Mouse (Mus musculus): Measurements from ENCODE around the gene Tmem161a. TPM values are rescaled to one million over a fixed set of nuclear protein-coding genes. Genes with fewer than 3 reads are reported as not detected.
"Not testable (repeated sequence)": the region's sequence is repeated elsewhere in the genome, so short reads cannot be mapped to it uniquely, and the experiment has no call there.

Gene Tmem161a
- polyA plus RNA-seq, 1 experiment from 2014 or later = 53.8 TPM

GRCm38 (mm10) chr8:70212112-70213055 lies 40.2 kb downstream of the Tmem161a start, which contains the start of gene Slc25a42:
Gene Slc25a42 (minus strand): TSS chr8:70212305.
- peaks cover 42% of the 10 kb centered on the region for H3K27me3 ChIP-seq
- peak within 1 kb of the TSS; percentile 57 for H3K4me3 ChIP-seq (replicated peaks)
- H3K27ac ChIP-seq = peak within 1 kb of the TSS; percentile 16; the same call in 1 of the 2 replicates
- H3K9me3 ChIP-seq = no peaks in the 10 kb centered on the region
- H3K4me1 ChIP-seq = peaks cover 6% of the 10 kb centered on the region
- peak within 1 kb of the TSS; percentile 46 for H3K9ac ChIP-seq
- peak; percentile 99 for ATAC-seq (ENCODE audit: low FRiP score)
- no peaks in the 10 kb centered on the region for H3K36me3 ChIP-seq (replicated peaks)
- H3K4me2 ChIP-seq = peak within 1 kb of the TSS; percentile 94
- WGBS = 0% methylated on average over 57 of the region's 66 CpGs

GRCm38 (mm10) chr8:70214411-70214810 lies 42.3 kb downstream of the Tmem161a start:
- Histone ChIP-seq H3K36me3 (replicated peaks) (no peaks in the 10 kb centered on the region), H3K4me1 (peaks cover 6% of the 10 kb centered on the region), H3K27me3 (peaks cover 34% of the 10 kb centered on the region), H3K4me3 (replicated peaks) (no peak overlapping the region), H3K4me2 (no peak overlapping the region), H3K9ac (no peak overlapping the region), H3K9me3 (no peaks in the 10 kb centered on the region), H3K27ac (no peak overlapping the region)
- ATAC-seq (ENCODE audit: low FRiP score) = no peak
- 59% methylated on average over 3 of the region's 3 CpGs for WGBS

DNA sequence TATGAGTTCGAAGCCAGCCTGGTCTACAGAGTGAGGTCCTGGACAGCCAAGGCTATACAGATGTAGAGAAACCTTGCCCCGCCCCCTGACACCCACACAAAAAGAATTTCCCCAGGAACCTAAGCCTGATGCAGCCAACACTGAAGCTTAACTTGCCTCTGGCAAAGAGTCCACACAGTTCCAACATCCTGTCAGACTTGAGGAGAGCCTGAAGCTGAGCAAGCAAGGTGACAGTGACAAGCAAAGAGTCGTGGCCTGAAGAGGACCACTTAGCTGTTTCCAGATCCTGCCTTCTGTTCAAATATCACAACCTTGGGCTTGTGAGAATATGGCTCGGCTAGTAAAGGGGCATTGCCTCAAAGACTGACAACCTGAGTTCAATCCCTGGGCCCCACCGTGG lies 42.9 kb downstream of the Tmem161a start:
- ATAC-seq (ENCODE audit: low FRiP score) = no peak
- H3K4me2 ChIP-seq = no peak overlapping the region
- no peaks in the 10 kb centered on the region for H3K9me3 ChIP-seq
- peaks cover 29% of the 10 kb centered on the region for H3K27me3 ChIP-seq
- H3K4me1 ChIP-seq = peaks cover 6% of the 10 kb centered on the region
- 82% methylated on average over 5 of the region's 5 CpGs for WGBS
- H3K9ac ChIP-seq = no peak overlapping the region
- H3K4me3 ChIP-seq (replicated peaks) = no peak overlapping the region
- no peak overlapping the region for H3K27ac ChIP-seq
- no peaks in the 10 kb centered on the region for H3K36me3 ChIP-seq (replicated peaks)

DNA sequence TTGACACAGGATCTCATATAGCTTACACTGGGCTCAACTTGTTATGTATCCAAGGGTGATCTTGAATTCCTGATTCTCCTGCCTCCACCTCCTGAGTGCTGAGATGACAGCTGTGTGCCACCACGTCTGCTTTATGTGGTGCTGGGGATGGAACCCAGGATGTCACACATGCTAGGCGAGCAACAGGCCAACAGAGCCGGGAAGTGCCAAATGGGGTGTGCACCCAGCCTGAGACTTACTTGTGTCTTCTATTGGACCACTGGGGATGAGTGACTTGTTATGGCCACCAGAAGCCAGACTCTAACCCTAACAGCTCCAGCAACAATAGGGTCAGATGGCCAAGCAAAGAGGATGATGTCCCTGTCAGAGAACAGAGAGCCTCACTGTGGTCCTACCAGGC lies 44.0 kb downstream of the Tmem161a start:
- H3K4me3 ChIP-seq (replicated peaks); H3K4me2 ChIP-seq; H3K9ac ChIP-seq; H3K36me3 ChIP-seq (replicated peaks); H3K4me1 ChIP-seq; H3K9me3 ChIP-seq; ATAC-seq (ENCODE audit: low FRiP score); H3K27ac ChIP-seq: not testable (repeated sequence)
- H3K27me3 ChIP-seq = peaks cover 18% of the 10 kb centered on the region
- WGBS = 83% methylated on average over 3 of the region's 3 CpGs

DNA sequence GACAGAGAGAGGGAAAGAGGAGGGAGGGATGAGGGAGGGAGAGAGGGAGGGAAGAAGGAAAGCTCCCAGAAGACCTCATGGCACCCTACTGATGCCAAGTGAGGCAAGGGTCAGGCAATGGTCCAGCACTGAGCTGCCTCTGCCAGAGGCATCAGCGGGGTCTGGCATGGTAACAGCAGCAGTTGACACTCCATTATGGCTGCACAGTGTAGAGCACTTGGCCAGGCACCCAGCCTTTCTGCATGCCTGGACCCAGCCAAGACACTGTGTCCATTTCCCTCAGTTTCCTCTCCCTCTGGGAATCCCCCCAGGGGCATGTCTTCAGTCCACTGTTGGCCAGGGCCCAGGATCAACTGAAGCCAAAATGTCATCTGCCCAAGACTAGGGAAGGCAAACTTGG lies 44.4 kb downstream of the Tmem161a start:
- Histone ChIP-seq H3K4me3 (replicated peaks) (no peak overlapping the region), H3K4me2 (no peak overlapping the region), H3K27me3 (peaks cover 17% of the 10 kb centered on the region), H3K9me3 (no peaks in the 10 kb centered on the region), H3K36me3 (replicated peaks) (no peaks in the 10 kb centered on the region), H3K9ac (no peak overlapping the region), H3K27ac (no peak overlapping the region), H3K4me1 (peaks cover 6% of the 10 kb centered on the region)
- ATAC-seq (ENCODE audit: low FRiP score) = no peak
- WGBS = 55% methylated on average over 1 of the region's 1 CpGs

GRCm38 (mm10) chr8:70217441-70217840 lies 45.3 kb downstream of the Tmem161a start:
- peaks cover 6% of the 10 kb centered on the region for H3K36me3 ChIP-seq (replicated peaks)
- no peak for ATAC-seq (ENCODE audit: low FRiP score)
- no peak overlapping the region for H3K4me2 ChIP-seq
- no peaks in the 10 kb centered on the region for H3K9me3 ChIP-seq
- peaks cover 6% of the 10 kb centered on the region for H3K4me1 ChIP-seq
- H3K27me3 ChIP-seq = peaks cover 17% of the 10 kb centered on the region
- no peak overlapping the region for H3K9ac ChIP-seq
- no peak overlapping the region for H3K27ac ChIP-seq
- no peak overlapping the region for H3K4me3 ChIP-seq (replicated peaks)

GRCm38 (mm10) chr8:70219107-70219684 lies 47.0 kb downstream of the Tmem161a start:
- Histone ChIP-seq H3K36me3 (replicated peaks) (peaks cover 22% of the 10 kb centered on the region), H3K9me3 (no peaks in the 10 kb centered on the region), H3K4me2 (no peak overlapping the region), H3K4me1 (no peaks in the 10 kb centered on the region), H3K27ac (no peak overlapping the region), H3K4me3 (replicated peaks) (no peak overlapping the region), H3K27me3 (peaks cover 16% of the 10 kb centered on the region), H3K9ac (no peak overlapping the region)
- WGBS = 57% methylated on average over 5 of the region's 5 CpGs
- ATAC-seq (ENCODE audit: low FRiP score) = no peak

- no peak overlapping the region for H3K4me2 ChIP-seq
- no peaks in the 10 kb centered on the region for H3K9me3 ChIP-seq
- peaks cover 33% of the 10 kb centered on the region for H3K36me3 ChIP-seq (replicated peaks)
- 80% methylated on average over 8 of the region's 8 CpGs for WGBS
- no peak overlapping the region for H3K9ac ChIP-seq
- no peak overlapping the region for H3K4me3 ChIP-seq (replicated peaks)
- H3K4me1 ChIP-seq = no peaks in the 10 kb centered on the region
- no peak overlapping the region for H3K27ac ChIP-seq
- ATAC-seq (ENCODE audit: low FRiP score) = no peak
- peaks cover 9% of the 10 kb centered on the region; the same call in 1 of the 2 replicates for H3K27me3 ChIP-seq
Measured at GRCm38 (mm10) chr8:70220236-70220840, 48.2 kb downstream of the Tmem161a start.

GRCm38 (mm10) chr8:70220911-70221310 lies 48.8 kb downstream of the Tmem161a start:
- no peaks in the 10 kb centered on the region for H3K9me3 ChIP-seq
- no peak overlapping the region for H3K4me2 ChIP-seq
- 92% methylated on average over 3 of the region's 3 CpGs for WGBS
- peaks cover 5% of the 10 kb centered on the region; the same call in 1 of the 2 replicates for H3K27me3 ChIP-seq
- H3K27ac ChIP-seq = no peak overlapping the region
- no peak for ATAC-seq (ENCODE audit: low FRiP score)
- no peaks in the 10 kb centered on the region for H3K4me1 ChIP-seq
- H3K9ac ChIP-seq = no peak overlapping the region
- no peak overlapping the region for H3K4me3 ChIP-seq (replicated peaks)
- peaks cover 36% of the 10 kb centered on the region for H3K36me3 ChIP-seq (replicated peaks)

DNA sequence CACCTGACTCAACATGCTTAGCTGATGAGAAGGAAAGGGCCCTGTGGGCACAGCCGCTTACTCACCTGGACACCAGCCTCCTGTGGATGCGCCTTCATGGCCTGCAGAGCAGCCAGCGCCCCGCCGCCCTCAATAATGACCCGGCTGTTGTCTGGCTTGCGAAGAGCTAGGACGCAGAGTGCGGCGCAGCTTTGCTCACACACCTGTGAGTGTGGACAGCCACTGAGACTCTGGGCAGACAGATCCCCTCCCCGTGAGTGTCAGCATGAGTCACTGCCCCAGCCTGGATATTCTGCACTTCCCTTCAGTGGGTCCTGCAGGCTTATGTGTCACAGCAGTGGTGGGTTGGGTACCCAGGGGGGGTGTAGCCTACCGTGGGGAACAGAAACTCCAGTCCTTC lies 49.9 kb downstream of the Tmem161a start:
- no peaks in the 10 kb centered on the region for H3K27me3 ChIP-seq
- no peak overlapping the region for H3K4me2 ChIP-seq
- no peak for ATAC-seq (ENCODE audit: low FRiP score)
- H3K4me3 ChIP-seq (replicated peaks) = no peak overlapping the region
- H3K9ac ChIP-seq = no peak overlapping the region
- peaks cover 36% of the 10 kb centered on the region for H3K36me3 ChIP-seq (replicated peaks)
- H3K9me3 ChIP-seq = no peaks in the 10 kb centered on the region
- H3K27ac ChIP-seq = no peak overlapping the region
- 94% methylated on average over 12 of the region's 12 CpGs for WGBS
- no peaks in the 10 kb centered on the region for H3K4me1 ChIP-seq

DNA sequence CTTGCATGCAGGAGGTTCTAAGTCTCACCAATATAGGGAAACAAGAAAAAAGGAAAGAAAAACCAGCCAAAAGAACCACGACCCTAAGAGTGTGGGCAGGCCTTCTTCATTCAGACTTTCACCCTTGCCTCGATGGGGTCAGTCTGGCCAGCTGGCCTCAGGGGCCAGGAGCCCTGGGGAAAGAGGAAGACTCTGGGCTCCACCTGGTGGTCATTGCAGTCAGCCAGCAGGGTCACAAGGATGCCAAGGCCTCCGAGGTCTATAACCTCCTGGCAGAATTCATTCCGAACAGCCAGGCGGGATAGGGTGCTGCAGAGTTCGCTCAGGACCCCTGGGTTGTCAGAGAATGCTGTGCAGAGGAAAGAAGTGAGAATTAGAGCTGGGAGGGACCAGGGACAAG lies 51.2 kb downstream of the Tmem161a start:
- no peak overlapping the region for H3K9ac ChIP-seq
- no peaks in the 10 kb centered on the region for H3K4me1 ChIP-seq
- 50% methylated on average over 6 of the region's 6 CpGs for WGBS
- no peaks in the 10 kb centered on the region for H3K27me3 ChIP-seq
- no peak overlapping the region for H3K4me3 ChIP-seq (replicated peaks)
- no peak overlapping the region for H3K27ac ChIP-seq
- H3K36me3 ChIP-seq (replicated peaks) = peaks cover 36% of the 10 kb centered on the region
- no peak for ATAC-seq (ENCODE audit: low FRiP score)
- no peaks in the 10 kb centered on the region for H3K9me3 ChIP-seq
- H3K4me2 ChIP-seq = no peak overlapping the region

DNA sequence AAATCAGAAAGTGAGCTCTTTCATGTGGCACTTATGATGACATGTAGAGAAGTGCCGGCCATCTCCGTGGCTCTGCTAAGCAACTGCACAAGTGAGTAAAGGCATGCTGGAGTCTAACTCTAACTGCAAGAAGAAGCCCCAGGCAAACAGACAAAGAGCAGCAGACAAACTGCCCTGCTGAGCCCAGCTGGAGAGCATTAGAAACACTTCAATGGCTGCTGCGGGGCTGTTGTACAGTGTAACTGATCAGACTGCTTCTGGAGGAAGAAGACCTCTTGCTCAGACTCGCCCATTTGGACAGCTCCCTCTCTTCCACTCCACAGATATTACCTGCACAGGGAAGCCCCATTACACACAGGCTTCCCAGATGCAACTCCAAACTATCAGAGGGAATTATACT lies 55.8 kb downstream of the Tmem161a start:
- no peak for ATAC-seq (ENCODE audit: low FRiP score)
- 24% methylated on average over 4 of the region's 4 CpGs for WGBS
- Histone ChIP-seq H3K4me3 (replicated peaks) (no peak overlapping the region), H3K4me1 (peaks cover 4% of the 10 kb centered on the region), H3K27ac (no peak overlapping the region), H3K27me3 (no peaks in the 10 kb centered on the region), H3K36me3 (replicated peaks) (peaks cover 49% of the 10 kb centered on the region), H3K9ac (no peak overlapping the region), H3K4me2 (no peak overlapping the region), H3K9me3 (no peaks in the 10 kb centered on the region)
